Mouse (Mus musculus): ENCODE results near the gene Rgs8.

The Rgs8 gene

GRCm38 (mm10) chr1:153652938-153653623 is at the start of gene Rgs8:
Gene Rgs8 (plus strand): TSS chr1:153653025.
- peak; percentile 83 for DNase-seq

DNA sequence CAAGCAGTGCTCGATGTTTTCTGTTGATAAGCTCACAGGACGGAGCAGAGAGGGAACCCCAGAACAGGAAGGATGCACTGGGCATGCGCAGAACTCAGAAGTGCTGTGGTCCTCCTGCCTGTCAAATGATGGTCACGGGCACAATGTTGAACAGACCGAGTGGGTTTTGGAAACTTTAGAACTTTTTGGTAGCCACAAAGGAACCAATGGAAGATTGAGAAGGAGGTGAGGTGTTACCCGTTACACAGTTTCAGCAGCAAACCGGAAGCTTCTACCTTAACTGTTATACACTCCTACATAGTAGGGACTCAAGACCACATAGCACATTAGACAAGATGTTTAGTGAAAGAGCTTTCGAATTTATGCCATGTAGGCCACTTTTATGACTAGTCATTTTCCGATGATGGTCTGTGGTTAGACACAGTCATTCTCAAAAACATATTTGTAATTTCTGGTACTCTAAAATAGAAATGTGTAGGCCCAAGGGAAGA is 35.4 kb upstream of the Rgs8 start:
- no peak for DNase-seq

GRCm38 (mm10) chr1:153623036-153623435 is 29.8 kb upstream of the Rgs8 start:
- DNase-seq = no peak

DNA sequence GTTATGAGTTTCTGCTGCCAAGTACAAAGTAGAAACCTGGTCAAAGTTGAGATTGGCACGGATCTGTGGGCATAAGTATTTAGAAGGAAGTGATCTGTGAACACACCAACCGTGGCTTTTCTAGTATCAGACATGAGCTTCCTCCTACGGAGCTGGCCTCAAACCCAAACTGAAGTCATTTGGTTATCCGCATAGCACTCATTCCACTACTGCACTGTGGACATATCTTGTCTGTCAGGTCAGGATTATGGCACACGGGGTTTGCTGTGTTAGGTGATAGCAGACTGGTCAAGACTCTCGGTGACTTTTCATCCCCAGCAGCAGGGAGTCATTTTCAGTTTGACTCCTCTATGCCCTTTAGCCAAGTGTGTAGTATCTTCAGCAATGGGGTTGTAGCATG is 20.1 kb upstream of the Rgs8 start:
- no peak for DNase-seq

DNA sequence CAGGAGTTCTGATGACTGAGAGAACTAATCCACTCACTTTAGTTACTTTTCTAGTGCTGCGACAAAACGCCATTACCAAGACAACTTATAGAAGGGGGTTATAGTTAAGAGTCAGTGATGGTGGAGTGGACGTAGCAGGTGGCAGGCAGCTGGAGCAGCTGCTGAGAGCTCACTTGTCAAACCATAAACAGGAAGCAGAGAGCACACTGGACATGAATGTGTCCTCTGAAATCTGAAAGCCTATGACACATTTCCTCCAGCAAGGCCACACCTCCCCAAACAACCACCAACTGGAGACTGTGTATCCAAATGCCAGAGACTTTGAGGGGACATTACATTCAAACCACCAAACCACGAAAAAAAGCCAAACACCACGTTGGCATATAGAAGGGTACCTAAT is 17.8 kb upstream of the Rgs8 start:
- DNase-seq = no peak

DNA sequence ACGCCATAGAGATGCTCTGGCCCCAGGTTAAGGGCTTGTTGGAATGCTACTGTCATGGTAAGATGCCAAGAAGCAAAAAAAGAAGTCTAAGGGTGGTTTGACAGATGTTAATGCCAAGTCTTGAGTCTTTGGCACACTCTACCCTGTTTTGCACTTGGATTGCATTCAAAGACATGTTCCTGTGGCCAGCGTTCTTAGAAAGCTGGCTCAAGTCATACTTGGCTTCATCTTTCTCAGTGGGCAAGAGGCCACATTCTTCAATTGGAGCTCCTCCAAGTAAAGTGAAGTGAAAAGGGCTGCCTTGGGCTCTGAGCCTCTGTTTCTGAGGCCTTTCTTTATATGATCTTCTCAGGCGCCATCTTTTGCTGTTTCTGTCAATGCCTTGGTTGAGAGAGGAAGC is 17.3 kb upstream of the Rgs8 start:
- DNase-seq = peak; percentile 11

- no peak for DNase-seq
Measured at GRCm38 (mm10) chr1:153636821-153637220, 16.0 kb upstream of the Rgs8 start.

DNA sequence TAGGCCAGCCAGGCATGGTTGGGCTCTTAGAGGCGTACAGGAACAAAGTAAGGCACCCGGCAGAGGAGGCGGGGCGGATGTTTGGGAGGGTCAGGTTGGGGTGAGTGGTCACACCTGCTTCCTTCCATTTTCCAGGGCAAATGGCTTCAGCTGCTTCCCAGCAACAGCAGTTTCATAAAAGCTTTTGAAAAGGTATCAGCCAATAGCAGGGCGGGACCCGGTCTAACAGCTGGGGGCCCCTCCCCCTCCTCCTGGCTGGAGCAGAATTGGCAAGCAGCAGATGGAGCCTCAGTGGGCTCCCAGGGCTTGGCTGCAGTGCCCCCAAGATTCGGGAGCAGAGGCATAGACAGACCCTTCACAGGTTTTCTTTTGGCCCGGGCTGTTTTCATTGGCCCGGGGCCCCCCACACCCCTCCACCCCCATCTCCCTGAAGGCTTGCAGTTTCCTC is 11.3 kb upstream of the Rgs8 start:
- no peak for DNase-seq

DNA sequence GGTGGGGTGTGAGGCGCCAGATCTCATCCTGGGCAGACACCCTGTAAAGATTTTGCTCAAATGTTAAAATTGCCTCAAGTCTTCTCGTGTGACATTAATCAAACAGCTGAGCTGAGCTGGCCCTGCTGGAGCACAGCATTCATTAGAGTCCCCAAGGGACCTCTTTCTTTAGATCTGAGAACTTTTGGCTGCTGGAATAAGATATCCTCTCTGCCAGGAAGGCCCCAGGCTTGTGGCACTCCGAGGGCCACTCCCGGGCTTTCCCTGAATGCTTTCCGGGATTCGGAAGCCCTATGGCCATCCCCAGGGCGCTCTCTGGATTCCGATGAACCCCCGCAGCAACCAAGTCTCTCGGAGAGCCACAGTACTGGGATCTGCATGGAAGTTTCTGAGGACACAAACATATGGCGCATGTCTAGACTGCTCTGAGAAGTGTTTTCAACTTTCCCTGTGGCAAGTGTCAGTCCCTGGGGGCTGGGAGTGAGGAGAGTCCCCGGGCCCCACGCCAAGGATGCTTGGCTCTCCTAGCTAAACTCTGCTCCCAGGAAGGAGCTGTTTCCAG is 10.8 kb upstream of the Rgs8 start:
- peak; percentile 5 for DNase-seq

GRCm38 (mm10) chr1:153653674-153654073 is 849 bp downstream of the Rgs8 start:
- peak; percentile 32 for DNase-seq

- DNase-seq = no peak
Measured at GRCm38 (mm10) chr1:153659666-153660065, 6.8 kb downstream of the Rgs8 start.

- no peak for DNase-seq
Measured at GRCm38 (mm10) chr1:153660982-153661688, 8.3 kb downstream of the Rgs8 start.

GRCm38 (mm10) chr1:153661689-153662002 is 8.8 kb downstream of the Rgs8 start:
- DNase-seq = no peak

DNA sequence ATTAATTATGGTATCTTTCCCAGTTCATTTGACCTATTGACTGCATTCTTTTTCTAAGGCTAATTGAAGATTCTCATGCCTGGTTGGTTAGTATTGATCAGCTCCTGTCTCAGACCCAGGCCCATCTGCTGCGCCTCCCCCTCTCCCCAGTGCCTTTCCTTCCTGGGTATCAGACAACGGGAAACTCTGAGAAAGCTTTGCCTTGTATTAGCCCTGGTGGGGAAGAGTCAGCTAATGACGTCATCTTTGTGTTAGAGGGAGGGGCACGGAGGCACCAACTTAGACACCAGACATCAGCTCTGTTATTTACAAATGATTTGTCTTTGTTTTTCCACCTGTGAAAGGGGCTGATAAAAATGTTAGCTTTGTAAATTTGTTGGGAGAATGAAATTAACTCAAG is 9.5 kb downstream of the Rgs8 start:
- DNase-seq = no peak

- DNase-seq = peak; percentile 96
Measured at GRCm38 (mm10) chr1:153665066-153665715, 12.4 kb downstream of the Rgs8 start.

- peak; percentile 64 for DNase-seq
Measured at GRCm38 (mm10) chr1:153666236-153666635, 13.4 kb downstream of the Rgs8 start.

GRCm38 (mm10) chr1:153667244-153667727 is 14.5 kb downstream of the Rgs8 start:
- peak; percentile 91 for DNase-seq

- peak; percentile 64 for DNase-seq
Measured at GRCm38 (mm10) chr1:153667781-153668180, 15.0 kb downstream of the Rgs8 start.

DNA sequence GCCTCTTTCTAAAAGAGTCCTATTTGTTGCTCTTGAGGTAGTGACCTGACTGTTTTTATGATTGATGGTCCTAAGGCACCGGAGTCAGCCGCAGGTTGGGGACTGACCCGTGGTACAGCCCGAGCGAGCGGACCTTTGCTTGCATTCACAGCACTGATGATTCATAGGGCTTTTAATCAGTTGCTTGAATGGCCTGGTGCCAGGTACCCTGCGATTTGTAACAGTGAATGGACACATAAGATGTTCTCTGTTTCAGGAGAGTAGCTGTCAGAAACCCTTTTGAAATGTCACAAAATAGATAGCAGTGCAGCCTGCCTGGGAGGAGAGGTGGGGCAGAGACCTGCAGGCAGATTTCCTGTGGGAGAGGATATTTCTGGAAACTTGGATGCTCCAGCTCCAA is 16.3 kb downstream of the Rgs8 start:
- DNase-seq = peak; percentile 68

DNA sequence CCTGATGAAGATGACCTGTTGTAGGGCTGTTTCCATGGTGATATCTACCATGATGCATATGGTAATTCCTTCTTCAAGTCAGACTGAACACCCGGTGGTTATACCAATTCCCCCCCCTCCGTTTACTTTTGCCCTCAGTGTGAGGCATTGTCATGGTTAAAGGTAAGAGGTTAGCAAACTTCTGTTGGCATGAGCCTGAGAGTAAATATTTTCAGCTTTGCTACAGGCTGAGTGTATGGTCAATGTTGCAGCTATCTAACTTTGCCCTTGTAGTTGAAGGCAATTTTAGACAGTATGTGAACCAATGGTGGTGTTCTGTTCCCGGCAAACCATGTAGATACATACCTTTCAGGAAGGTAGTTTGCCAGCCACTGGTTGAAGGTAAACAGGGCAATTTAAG is 16.9 kb downstream of the Rgs8 start:
- no peak for DNase-seq

- DNase-seq = no peak
Measured at GRCm38 (mm10) chr1:153671352-153671751, 18.5 kb downstream of the Rgs8 start.

DNA sequence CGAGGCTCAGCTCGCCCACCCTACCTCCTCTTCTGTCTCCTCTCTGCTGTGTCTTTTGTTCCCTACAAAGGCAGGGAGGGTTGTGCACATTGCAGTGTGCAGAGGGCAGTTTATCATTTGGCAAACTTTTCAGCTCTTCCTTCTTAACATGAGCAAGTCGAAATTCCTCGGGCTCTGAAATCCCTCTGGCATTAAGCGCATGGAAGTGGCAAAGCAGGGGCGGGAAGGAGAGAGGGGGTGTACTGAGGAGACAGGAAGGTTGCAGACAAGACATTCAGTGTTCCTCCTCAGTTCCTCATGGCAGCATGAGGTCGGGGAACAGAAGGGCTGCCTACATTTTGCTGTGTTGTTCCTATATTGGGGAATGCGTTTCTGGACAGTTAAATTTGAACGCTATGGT is 19.9 kb downstream of the Rgs8 start:
- no peak for DNase-seq

GRCm38 (mm10) chr1:153673900-153674299 is 21.1 kb downstream of the Rgs8 start:
- no peak for DNase-seq

DNA sequence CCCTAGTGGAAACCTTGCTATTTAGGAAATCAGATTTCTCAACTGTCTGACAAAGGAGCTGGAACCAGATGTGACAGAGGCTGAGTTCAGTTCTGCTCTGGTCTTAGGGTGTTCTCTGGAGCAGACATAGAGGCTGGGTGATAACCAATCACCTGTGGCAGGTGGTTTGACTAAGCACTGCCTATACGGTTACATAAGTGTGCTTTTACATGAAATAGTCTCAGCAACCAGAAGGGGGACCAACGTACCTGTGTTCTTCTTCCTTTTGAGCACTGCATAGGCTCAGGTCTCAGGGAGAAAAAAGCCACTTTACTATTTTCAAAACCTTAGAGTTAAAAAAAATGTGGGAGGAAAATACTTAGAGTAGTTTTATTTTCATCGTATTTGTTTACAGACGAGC is 22.8 kb downstream of the Rgs8 start:
- DNase-seq = no peak
